In genomic region chr9:107723794-107724531, GRCm38 (mm10) we compare ENCODE assay signal across 8 mouse cellular contexts. TPM values are rescaled to one million over a fixed set of nuclear protein-coding genes. Genes with fewer than 3 reads are reported as not detected.
DNase-seq lines count a peak whose midpoint lies in the region; ATAC-seq and TF ChIP-seq lines count a peak whose summit lies in the region.

No protein-coding gene starts in this region.

- WGBS in embryonic facial prominence, embryonic 14.5 days: 3% methylated on average over 10 of the region's 11 CpGs
- 6% methylated on average over 10 of the region's 11 CpGs for WGBS in hindbrain, embryonic 12.5 days
- 3% methylated on average over 11 of the region's 11 CpGs for WGBS in limb, embryonic 14.5 days
- WGBS in midbrain, embryonic 14.5 days: 4% methylated on average over 11 of the region's 11 CpGs

- H3K27ac ChIP-seq in embryonic facial prominence, embryonic 14.5 days (replicated peaks; ENCODE audit: low read depth, low read length): peak overlapping the region; percentile 71
- peak overlapping the region; percentile 79 for H3K27ac ChIP-seq in hindbrain, embryonic 12.5 days
- peak overlapping the region; percentile 55 for H3K27ac ChIP-seq in limb, embryonic 14.5 days (replicated peaks; ENCODE audit: low read depth, low read length)
- peak overlapping the region; percentile 79 for H3K27ac ChIP-seq in midbrain, embryonic 14.5 days (replicated peaks; ENCODE audit: low read depth, low read length)

- TF ChIP-seq POLR2A in limb, embryonic 14.5 days (IDR thresholded peaks at IDR 0.05; ENCODE audit: borderline replicate concordance, extremely low read depth, insufficient read depth, insufficient read length): no peak

- H3K36me3 ChIP-seq in embryonic facial prominence, embryonic 14.5 days (ENCODE audit: control insufficient read depth, insufficient read depth, low read length): no peaks in the 10 kb centered on the region
- no peaks in the 10 kb centered on the region for H3K36me3 ChIP-seq in hindbrain, embryonic 12.5 days
- H3K36me3 ChIP-seq in limb, embryonic 14.5 days (ENCODE audit: control insufficient read depth, insufficient read depth, low read length): no peaks in the 10 kb centered on the region
- H3K36me3 ChIP-seq in midbrain, embryonic 14.5 days (ENCODE audit: control insufficient read depth, insufficient read depth, low read length): no peaks in the 10 kb centered on the region

- ATAC-seq in activated CD4-positive, CD25-positive, alpha-beta regulatory T cell, adult 4 months: peak; percentile 28
- peak; percentile 67 for ATAC-seq in embryonic facial prominence, embryonic 14.5 days (ENCODE audit: low read depth)
- ATAC-seq in hindbrain, embryonic 12.5 days (ENCODE audit: low FRiP score): peak; percentile 77
- peak; percentile 32 for ATAC-seq in limb, embryonic 14.5 days (ENCODE audit: low FRiP score, low read depth)
- peak; percentile 53; the same call in 1 of the 2 replicates for ATAC-seq in midbrain, embryonic 14.5 days (ENCODE audit: low FRiP score, low TSS enrichment)

- H3K9ac ChIP-seq in embryonic facial prominence, embryonic 14.5 days (ENCODE audit: low read depth, low read length): peak overlapping the region; percentile 47
- no peak overlapping the region for H3K9ac ChIP-seq in hindbrain, embryonic 12.5 days
- H3K9ac ChIP-seq in limb, embryonic 14.5 days (ENCODE audit: low read depth, low read length, severe bottlenecking): peak overlapping the region; percentile 4; the same call in 1 of the 2 replicates
- no peak overlapping the region for H3K9ac ChIP-seq in midbrain, embryonic 14.5 days (replicated peaks; ENCODE audit: low read length)

- peak; percentile 92 for DNase-seq in embryonic facial prominence, embryonic 14.5 days (ENCODE audit: low spot score)
- no peak for DNase-seq in limb, embryonic 14.5 days (ENCODE audit: low spot score)
- peak; percentile 78 for DNase-seq in midbrain, embryonic 14.5 days
- no peak for DNase-seq in c-Kit-positive CD71-positive TER-119-positive erythroid progenitor cells, embryonic 14.5 days (ENCODE audit: low spot score)
- no peak for DNase-seq in spleen, adult 12 weeks (ENCODE audit: low spot score)
- no peak for DNase-seq in B cell, adult 2 months

- no peak overlapping the region; the same call in 1 of the 2 replicates for H3K4me3 ChIP-seq in embryonic facial prominence, embryonic 14.5 days (ENCODE audit: low read depth, low read length)
- no peak overlapping the region for H3K4me3 ChIP-seq in hindbrain, embryonic 12.5 days
- no peak overlapping the region; the same call in 1 of the 2 replicates for H3K4me3 ChIP-seq in limb, embryonic 14.5 days (replicated peaks; ENCODE audit: low read length)
- no peak overlapping the region for H3K4me3 ChIP-seq in midbrain, embryonic 14.5 days (replicated peaks; ENCODE audit: low read depth, low read length)

- no peaks in the 10 kb centered on the region for H3K27me3 ChIP-seq in embryonic facial prominence, embryonic 14.5 days (replicated peaks; ENCODE audit: control insufficient read depth, insufficient read depth, low read length)
- H3K27me3 ChIP-seq in hindbrain, embryonic 12.5 days: no peaks in the 10 kb centered on the region; the same call in none of the 2 replicates
- H3K27me3 ChIP-seq in limb, embryonic 14.5 days (ENCODE audit: control insufficient read depth, insufficient read depth, low read length): no peaks in the 10 kb centered on the region
- no peaks in the 10 kb centered on the region for H3K27me3 ChIP-seq in midbrain, embryonic 14.5 days (ENCODE audit: control insufficient read depth, insufficient read depth, low read length)

- H3K9me3 ChIP-seq in embryonic facial prominence, embryonic 14.5 days (ENCODE audit: control insufficient read depth, low read length): no peaks in the 10 kb centered on the region
- no peaks in the 10 kb centered on the region for H3K9me3 ChIP-seq in hindbrain, embryonic 12.5 days (replicated peaks)
- no peaks in the 10 kb centered on the region for H3K9me3 ChIP-seq in limb, embryonic 14.5 days (ENCODE audit: control insufficient read depth, low read length)
- H3K9me3 ChIP-seq in midbrain, embryonic 14.5 days (ENCODE audit: control insufficient read depth, low read length): no peaks in the 10 kb centered on the region

- H3K4me2 ChIP-seq in embryonic facial prominence, embryonic 14.5 days (ENCODE audit: low read depth, low read length): peak overlapping the region; percentile 48
- H3K4me2 ChIP-seq in hindbrain, embryonic 12.5 days (replicated peaks): peak overlapping the region; percentile 32
- peak overlapping the region; percentile 22 for H3K4me2 ChIP-seq in limb, embryonic 14.5 days (replicated peaks; ENCODE audit: low read depth, low read length, severe bottlenecking)
- H3K4me2 ChIP-seq in midbrain, embryonic 14.5 days (ENCODE audit: low read length): peak overlapping the region; percentile 18

- H3K4me1 ChIP-seq in embryonic facial prominence, embryonic 14.5 days (ENCODE audit: control insufficient read depth, insufficient read depth, low read length): peaks cover 49% of the 10 kb centered on the region
- peaks cover 47% of the 10 kb centered on the region for H3K4me1 ChIP-seq in hindbrain, embryonic 12.5 days
- peaks cover 45% of the 10 kb centered on the region for H3K4me1 ChIP-seq in limb, embryonic 14.5 days (ENCODE audit: control insufficient read depth, insufficient read depth, low read length)
- H3K4me1 ChIP-seq in midbrain, embryonic 14.5 days (ENCODE audit: control insufficient read depth, insufficient read depth, low read length): peaks cover 55% of the 10 kb centered on the region

RNA-seq across cellular contexts. Expression of gene Sema3f, which starts 13.7 kb away (rescaled TPM):
- not detected for polyA plus RNA-seq in activated CD4-positive, CD25-positive, alpha-beta regulatory T cell, adult 4 months (2017; shearing (Covaris generic))
- 32.8 and 36.9 TPM in 2 replicates for polyA plus RNA-seq in embryonic facial prominence, embryonic 14.5 days (2014; fragmentation: Nextera tagmentation; extraction: Ambion mirVana)
- polyA plus RNA-seq in hindbrain, embryonic 12.5 days (2016; fragmentation: Nextera tagmentation; extraction: Ambion mirVana): 26.8 and 28.3 TPM in 2 replicates
- 228 and 332 TPM in 2 replicates for polyA plus RNA-seq in limb, embryonic 14.5 days (2012; rRNA removed)
- polyA plus RNA-seq in limb, embryonic 14.5 days (2014; fragmentation: Nextera tagmentation; extraction: Ambion mirVana): 48.8 and 55.6 TPM in 2 replicates
- 34.0 and 37.0 TPM in 2 replicates for polyA plus RNA-seq in midbrain, embryonic 14.5 days (2014; fragmentation: Nextera tagmentation; extraction: Ambion mirVana)

RNA-seq across cellular contexts. Expression of gene Gnat1, which starts 44.5 kb away (rescaled TPM):
- polyA plus RNA-seq in activated CD4-positive, CD25-positive, alpha-beta regulatory T cell, adult 4 months (2017; shearing (Covaris generic)): 1 to 10 TPM in 1 of 2 experiments, not detected in 1; 1.1 TPM
- polyA plus RNA-seq in embryonic facial prominence, embryonic 14.5 days (2014; fragmentation: Nextera tagmentation; extraction: Ambion mirVana): 0.79 and 1.5 TPM in 2 replicates
- polyA plus RNA-seq in hindbrain, embryonic 12.5 days (2016; fragmentation: Nextera tagmentation; extraction: Ambion mirVana): 1.4 and 2.6 TPM in 2 replicates
- 0.28 and 0.44 TPM in 2 replicates for polyA plus RNA-seq in limb, embryonic 14.5 days (2012; rRNA removed)
- polyA plus RNA-seq in limb, embryonic 14.5 days (2014; fragmentation: Nextera tagmentation; extraction: Ambion mirVana): 0.55 and 0.57 TPM in 2 replicates
- 0.97 and 2.0 TPM in 2 replicates for polyA plus RNA-seq in midbrain, embryonic 14.5 days (2014; fragmentation: Nextera tagmentation; extraction: Ambion mirVana)

RNA-seq across cellular contexts. Expression of gene Rbm5, which starts 46.8 kb away (rescaled TPM):
- polyA plus RNA-seq in activated CD4-positive, CD25-positive, alpha-beta regulatory T cell, adult 4 months (2017; shearing (Covaris generic)): 100 to 1,000 TPM; 299 to 310 TPM
- polyA plus RNA-seq in embryonic facial prominence, embryonic 14.5 days (2014; fragmentation: Nextera tagmentation; extraction: Ambion mirVana): 145 and 159 TPM in 2 replicates
- polyA plus RNA-seq in hindbrain, embryonic 12.5 days (2016; fragmentation: Nextera tagmentation; extraction: Ambion mirVana): 260 and 271 TPM in 2 replicates
- 185 and 196 TPM in 2 replicates for polyA plus RNA-seq in limb, embryonic 14.5 days (2012; rRNA removed)
- 163 and 181 TPM in 2 replicates for polyA plus RNA-seq in limb, embryonic 14.5 days (2014; fragmentation: Nextera tagmentation; extraction: Ambion mirVana)
- polyA plus RNA-seq in midbrain, embryonic 14.5 days (2014; fragmentation: Nextera tagmentation; extraction: Ambion mirVana): 190 and 241 TPM in 2 replicates

RNA-seq across cellular contexts. Expression of gene Slc38a3, which starts 54.6 kb away (rescaled TPM):
- not detected for polyA plus RNA-seq in activated CD4-positive, CD25-positive, alpha-beta regulatory T cell, adult 4 months (2017; shearing (Covaris generic))
- polyA plus RNA-seq in embryonic facial prominence, embryonic 14.5 days (2014; fragmentation: Nextera tagmentation; extraction: Ambion mirVana): 7.0 and 7.8 TPM in 2 replicates
- 12.5 and 12.9 TPM in 2 replicates for polyA plus RNA-seq in hindbrain, embryonic 12.5 days (2016; fragmentation: Nextera tagmentation; extraction: Ambion mirVana)
- polyA plus RNA-seq in limb, embryonic 14.5 days (2012; rRNA removed): 22.4 and 31.8 TPM in 2 replicates
- 3.7 and 6.0 TPM in 2 replicates for polyA plus RNA-seq in limb, embryonic 14.5 days (2014; fragmentation: Nextera tagmentation; extraction: Ambion mirVana)
- polyA plus RNA-seq in midbrain, embryonic 14.5 days (2014; fragmentation: Nextera tagmentation; extraction: Ambion mirVana): 20.4 and 31.9 TPM in 2 replicates

Comparison
In these comparisons a context has a peak if more than half of its experiments do, and no peak if none do; other contexts are left out.
1. DNase-seq: peak in embryonic facial prominence, embryonic 14.5 days (single experiment) and midbrain, embryonic 14.5 days (single experiment); none in limb, embryonic 14.5 days (single experiment), c-Kit-positive CD71-positive TER-119-positive erythroid progenitor cells, embryonic 14.5 days (single experiment), spleen, adult 12 weeks (single experiment) and B cell, adult 2 months (0 of 2).
2. H3K9ac ChIP-seq: peak in embryonic facial prominence, embryonic 14.5 days (single experiment) and limb, embryonic 14.5 days (single experiment); none in hindbrain, embryonic 12.5 days (single experiment) and midbrain, embryonic 14.5 days (single experiment).
3. RNA of gene Sema3f, which starts 13.7 kb away (polyA plus RNA-seq): 48.8 to 332 TPM in limb, embryonic 14.5 days, 34.0 to 37.0 TPM in midbrain, embryonic 14.5 days, 32.8 to 36.9 TPM in embryonic facial prominence, embryonic 14.5 days and 26.8 to 28.3 TPM in hindbrain, embryonic 12.5 days; not detected in activated CD4-positive, CD25-positive, alpha-beta regulatory T cell, adult 4 months; every median in the first group is over 10 times any median in the second.
4. Peak in every context shown above with its lines, with median percentiles within 50 percentile points of each other: ATAC-seq, H3K27ac ChIP-seq and H3K4me2 ChIP-seq.